Mouse (Mus musculus): ENCODE measurements around the gene Tctex1d2. TPM values are rescaled to one million over a fixed set of nuclear protein-coding genes. Genes with fewer than 3 reads are reported as not detected.
A peak's percentile ranks its signal among the peaks of the same experiment; 100 is the strongest.

The Tctex1d2 gene
- total RNA-seq, 1 experiment from 2014 or later: 16.4 TPM

DNA sequence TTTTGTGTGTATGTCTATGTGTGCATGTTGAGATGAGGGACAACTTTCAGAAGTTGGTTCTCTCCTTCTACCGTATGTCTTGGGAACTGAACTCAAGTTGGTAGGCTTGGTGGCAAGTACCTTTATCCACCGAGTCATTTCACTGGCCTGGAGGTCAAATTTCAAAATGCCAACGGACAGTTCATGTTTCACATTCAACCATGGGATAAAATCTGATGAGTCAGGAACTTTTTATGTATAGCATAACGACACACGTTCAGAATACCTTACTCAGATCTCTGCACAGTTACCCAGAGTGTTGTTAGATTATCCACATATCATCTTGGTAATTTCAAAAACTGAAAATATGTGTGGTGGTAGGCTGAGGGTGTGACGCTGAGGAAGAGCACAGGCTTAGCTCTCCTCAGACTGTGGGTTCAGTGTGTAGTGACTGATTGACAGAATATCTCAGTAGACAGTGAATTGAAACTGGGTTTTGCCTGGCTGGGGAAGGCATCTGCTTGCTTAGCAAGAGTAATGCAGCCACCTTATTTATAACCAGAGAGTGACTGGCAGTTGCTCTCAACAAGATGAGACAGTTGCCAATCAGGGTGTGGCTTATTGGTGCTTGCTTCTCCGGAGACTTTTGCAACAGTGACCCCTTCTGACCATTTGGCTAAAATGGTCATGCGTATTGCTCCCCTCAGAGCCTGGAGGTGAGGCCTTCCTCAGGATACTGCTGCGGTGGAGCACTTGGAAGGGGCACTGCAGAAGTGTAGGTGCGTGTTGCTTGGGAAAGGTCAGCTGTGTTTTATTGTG is 38.3 kb downstream of the Tctex1d2 start:
- peak; percentile 80 for ATAC-seq (replicated peaks; ENCODE audit: insufficient number of reproducible peaks, low FRiP score, low TSS enrichment, poor library complexity, severe bottlenecking)

DNA sequence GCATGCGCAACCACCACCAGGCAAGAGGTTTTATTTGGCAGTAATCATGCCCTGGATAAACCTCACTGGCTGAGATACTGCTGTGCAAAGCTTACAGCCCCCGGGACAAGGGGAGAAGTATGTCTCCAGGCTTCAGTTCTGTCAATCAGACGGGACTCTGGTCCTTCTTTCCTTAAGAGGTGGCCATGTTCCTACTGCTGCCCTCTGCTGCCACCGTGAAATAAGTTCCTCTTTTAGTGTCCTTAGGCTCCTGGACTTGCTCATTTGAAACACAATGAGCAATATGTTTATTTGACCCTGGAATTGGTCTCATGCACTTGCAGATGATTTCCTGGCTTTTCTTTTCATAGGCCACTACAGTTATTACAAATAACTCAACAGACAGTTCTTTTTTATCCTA is 41.0 kb downstream of the Tctex1d2 start:
- no peak for ATAC-seq (replicated peaks; ENCODE audit: insufficient number of reproducible peaks, low FRiP score, low TSS enrichment, poor library complexity, severe bottlenecking)

GRCm38 (mm10) chr16:32461713-32462112 is 42.2 kb downstream of the Tctex1d2 start:
- ATAC-seq (replicated peaks; ENCODE audit: insufficient number of reproducible peaks, low FRiP score, low TSS enrichment, poor library complexity, severe bottlenecking): no peak

DNA sequence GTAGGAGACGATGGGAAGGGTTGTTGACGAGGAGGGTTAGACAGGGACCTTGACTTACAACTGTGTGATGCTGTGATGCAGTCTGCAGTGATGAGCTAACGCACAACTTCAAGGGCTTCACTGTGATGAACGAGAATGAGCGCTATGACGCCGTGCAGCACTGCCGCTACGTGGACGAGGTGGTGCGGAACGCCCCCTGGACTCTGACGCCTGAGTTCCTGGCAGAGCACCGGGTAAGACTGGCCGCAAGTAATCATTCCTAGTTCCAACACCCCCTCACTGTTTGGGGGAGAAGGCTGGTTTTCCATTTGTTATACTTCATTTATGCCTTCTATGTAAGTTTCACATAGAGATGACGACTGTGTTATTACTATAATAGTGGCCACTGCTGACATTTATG is 43.4 kb downstream of the Tctex1d2 start:
- 0 out of 2 replicates have a peak, but pooled peaks have one; percentile 13 for ATAC-seq (replicated peaks; ENCODE audit: insufficient number of reproducible peaks, low FRiP score, low TSS enrichment, poor library complexity, severe bottlenecking)

GRCm38 (mm10) chr16:32463426-32463825 is 43.9 kb downstream of the Tctex1d2 start:
- ATAC-seq (replicated peaks; ENCODE audit: insufficient number of reproducible peaks, low FRiP score, low TSS enrichment, poor library complexity, severe bottlenecking): no peak

- no peak for ATAC-seq (replicated peaks; ENCODE audit: insufficient number of reproducible peaks, low FRiP score, low TSS enrichment, poor library complexity, severe bottlenecking)
These were observed 45.4 kb downstream of the Tctex1d2 start for GRCm38 (mm10) chr16:32464908-32465307.

DNA sequence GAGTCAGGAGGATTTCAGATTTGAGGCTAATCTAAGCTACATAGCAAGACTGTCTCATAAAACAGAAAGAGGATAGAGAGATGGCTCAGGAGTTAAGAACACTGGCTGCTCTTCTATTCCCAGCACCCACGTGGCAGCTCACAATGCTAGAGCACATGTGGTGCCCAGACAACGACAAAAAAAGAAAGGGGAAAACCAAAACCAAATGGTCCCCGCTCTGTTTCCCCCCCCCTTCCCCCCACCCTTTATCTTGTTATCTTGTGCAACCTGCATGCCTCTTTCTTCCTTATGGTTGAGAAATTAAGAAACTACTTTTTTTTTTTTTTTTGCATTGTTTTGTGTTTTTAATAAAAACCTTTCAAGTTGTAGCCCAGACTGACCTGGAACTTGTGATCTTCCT is 49.0 kb downstream of the Tctex1d2 start:
- no peak for ATAC-seq (replicated peaks; ENCODE audit: insufficient number of reproducible peaks, low FRiP score, low TSS enrichment, poor library complexity, severe bottlenecking)

DNA sequence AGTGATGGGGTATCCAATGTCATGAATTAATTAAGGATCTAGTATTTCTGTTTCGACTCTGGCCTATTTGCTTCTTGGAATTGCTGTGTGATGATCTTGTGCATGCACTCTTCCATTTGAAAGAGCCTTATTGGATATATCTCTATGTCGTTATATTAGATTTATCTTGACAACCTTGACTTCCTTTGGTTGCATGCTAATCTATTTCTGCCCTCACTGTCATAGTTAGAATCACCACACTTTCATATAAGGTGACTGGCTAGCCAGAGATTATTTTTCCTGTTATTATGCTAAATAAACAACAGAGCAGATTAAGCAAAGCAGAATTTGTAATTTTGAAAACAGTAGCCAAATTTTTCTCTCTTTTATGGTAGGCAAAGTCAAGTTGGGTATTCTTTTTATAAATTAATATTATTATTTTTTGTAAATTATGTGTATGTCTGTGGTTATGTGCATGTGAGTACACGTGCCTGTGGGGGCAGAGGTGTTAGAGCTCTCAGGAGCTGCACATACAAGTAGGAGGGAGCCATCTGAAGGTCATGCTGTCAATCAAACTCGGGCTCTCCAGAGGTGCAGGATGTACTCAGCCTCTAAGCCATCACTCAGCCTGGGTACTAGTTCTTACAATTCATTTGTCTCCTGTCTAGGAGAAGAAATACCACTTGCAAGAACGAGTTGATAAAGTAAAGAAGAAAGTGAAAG is 50.1 kb downstream of the Tctex1d2 start:
- no peak for ATAC-seq (replicated peaks; ENCODE audit: insufficient number of reproducible peaks, low FRiP score, low TSS enrichment, poor library complexity, severe bottlenecking)

- no peak for ATAC-seq (replicated peaks; ENCODE audit: insufficient number of reproducible peaks, low FRiP score, low TSS enrichment, poor library complexity, severe bottlenecking)
These were observed 52.9 kb downstream of the Tctex1d2 start for GRCm38 (mm10) chr16:32472276-32473015.

DNA sequence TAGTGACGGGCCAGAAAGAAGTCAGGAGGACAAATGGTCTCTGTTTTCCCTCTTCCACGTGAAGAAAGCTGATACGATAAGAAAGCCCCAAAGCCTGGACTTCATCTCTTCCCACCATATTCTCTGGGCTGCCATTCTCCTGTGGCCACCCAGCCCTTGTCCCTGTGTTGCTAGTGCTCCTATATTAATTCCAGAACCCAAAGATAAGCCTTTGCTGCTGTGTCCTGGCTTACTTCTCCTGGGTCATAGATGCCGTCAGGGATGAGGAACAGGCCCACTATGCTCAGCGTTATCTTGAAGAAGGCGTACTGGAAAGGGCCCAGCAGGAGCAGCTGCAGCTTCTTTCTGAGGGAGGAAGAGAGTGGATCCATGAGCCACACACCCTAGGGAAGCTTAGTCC is 57.8 kb downstream of the Tctex1d2 start:
- no peak for ATAC-seq (replicated peaks; ENCODE audit: insufficient number of reproducible peaks, low FRiP score, low TSS enrichment, poor library complexity, severe bottlenecking)

Other genes starting within 250 kb of the Tctex1d2 start
- 0.87 to 1.3 TPM in 2 of 3 replicates, not detected in the other for gene Bex6, start 239.9 kb upstream of the Tctex1d2 start, total RNA-seq (2017)
- 11.4 to 17.4 TPM (median 14.1 TPM) in 3 replicates for gene Fbxo45, start 172.5 kb upstream of the Tctex1d2 start, total RNA-seq (2017)
- 12.4 to 18.3 TPM (median 15.3 TPM) in 3 replicates for gene Wdr53, start 172.5 kb upstream of the Tctex1d2 start, total RNA-seq (2017)
- not detected in 3 replicates for gene Smco1, start 148.2 kb upstream of the Tctex1d2 start, total RNA-seq (2017)
- gene Rnf168, start 142.2 kb upstream of the Tctex1d2 start, total RNA-seq (2017): 25.0 to 33.0 TPM (median 27.0 TPM) in 3 replicates
- gene Ubxn7, start 87.4 kb upstream of the Tctex1d2 start, total RNA-seq (2017): 34.8 to 52.2 TPM (median 41.0 TPM) in 3 replicates
- not detected in 3 replicates for gene Tm4sf19, start 19.2 kb upstream of the Tctex1d2 start, total RNA-seq (2017)
- gene Pcyt1a, start 11.2 kb downstream of the Tctex1d2 start, total RNA-seq (2017): 58.4 to 78.2 TPM (median 76.1 TPM) in 3 replicates
- 0.48 to 0.49 TPM in 2 of 3 replicates, not detected in the other for gene Slc51a, start 68.2 kb downstream of the Tctex1d2 start, total RNA-seq (2017)
- not detected in 3 replicates for gene Zdhhc19, start 76.6 kb downstream of the Tctex1d2 start, total RNA-seq (2017)
- 24.5 to 52.2 TPM (median 43.5 TPM) in 3 replicates for gene Tfrc, start 189.2 kb downstream of the Tctex1d2 start, total RNA-seq (2017)
- 16.2 to 63.7 TPM (median 26.3 TPM) in 3 replicates for gene Tnk2, start 224.2 kb downstream of the Tctex1d2 start, total RNA-seq (2017)